Mouse (Mus musculus) intestine, embryonic 16.5 days (tissue): ENCODE data around the gene Celsr1. TPM values are rescaled to one million over a fixed set of nuclear protein-coding genes. Genes with fewer than 3 reads are reported as not detected.

Experiments used
- ATAC-seq: fragments of 200-750 bp; cut with Nextera tagmentation; 2 replicates; pipeline ENCODE4 v1.8.0; 2017; ENCODE audit warnings: moderate TSS enrichment, moderate library complexity
- H3K27ac ChIP-seq: fragments of 300-500 bp; sonication (generic); 2 replicates; pipeline ENCODE4 v1.5.1; 2014; ENCODE audit warnings: mild to moderate bottlenecking, low read length
- H3K27me3 ChIP-seq: fragments of 300-500 bp; sonication (generic); replicated peaks from 2 replicates; pipeline ENCODE4 v1.6.1; 2014; ENCODE audit warnings: low read length, control low read depth, mixed read lengths; ENCODE audit not compliant: control insufficient read depth, insufficient read depth
- H3K36me3 ChIP-seq: fragments of 300-500 bp; sonication (generic); 2 replicates; pipeline ENCODE4 v1.6.1; 2014; ENCODE audit warnings: low read length, control low read depth; ENCODE audit not compliant: control insufficient read depth, insufficient read depth
- H3K4me1 ChIP-seq: fragments of 300-500 bp; sonication (generic); 2 replicates; pipeline ENCODE4 v1.6.1; 2014; ENCODE audit warnings: low read length, control low read depth, mixed read lengths; ENCODE audit not compliant: control insufficient read depth, insufficient read depth
- H3K4me2 ChIP-seq: fragments of 300-500 bp; sonication (generic); 2 replicates; pipeline ENCODE4 v1.6.1; 2014; ENCODE audit warnings: low read depth, low read length, control low read depth
- H3K4me3 ChIP-seq: fragments of 300-500 bp; sonication (generic); 2 replicates; pipeline ENCODE4 v1.5.1; 2014; ENCODE audit warnings: mild to moderate bottlenecking, low read length
- H3K9ac ChIP-seq: fragments of 300-500 bp; sonication (generic); 2 replicates; pipeline ENCODE4 v1.6.1; 2014; ENCODE audit warnings: low read depth, low read length
- H3K9me3 ChIP-seq: fragments of 300-500 bp; sonication (generic); 2 replicates; pipeline ENCODE4 v1.6.1; 2016; ENCODE audit warnings: low read length, control low read depth; ENCODE audit not compliant: control insufficient read depth
- WGBS: fragments of 180-500 bp; shearing (Covaris S2); extraction: QIAGEN DNeasy Blood & Tissue Kit; methylation state at CpG from one replicate; pipeline ENCODE4 v1.1.7; 2014; 5-methylcytosine and 5-hydroxymethylcytosine counted together
- polyA plus RNA-seq: library from polyadenylated mRNA; unstranded; fragments of >200 nt; fragmentation: Nextera tagmentation; extraction: Ambion mirVana; gene quantifications from 2 replicates; pipeline ENCODE4 v1.2.1, GENCODE M21; 2015

The Celsr1 gene
- polyA plus RNA-seq, 1 experiment from 2014 or later = 0.51 TPM

GRCm38 (mm10) chr15:86029981-86030380 lies 3.6 kb downstream of the Celsr1 start:
- no peak overlapping the region for H3K4me2 ChIP-seq
- peaks cover 7% of the 10 kb centered on the region; the same call in 1 of the 2 replicates for H3K9me3 ChIP-seq
- H3K27me3 ChIP-seq = peaks cover 33% of the 10 kb centered on the region
- no peak overlapping the region for H3K4me3 ChIP-seq
- H3K4me1 ChIP-seq = peaks cover 21% of the 10 kb centered on the region
- H3K36me3 ChIP-seq = no peaks in the 10 kb centered on the region
- no peak overlapping the region for H3K9ac ChIP-seq
- ATAC-seq = no peak
- 76% methylated on average over 14 of the region's 14 CpGs for WGBS
- H3K27ac ChIP-seq = no peak overlapping the region

- no peak for ATAC-seq
- 59% methylated on average over 8 of the region's 8 CpGs for WGBS
- H3K4me2 ChIP-seq = no peak overlapping the region
These were observed 5.7 kb downstream of the Celsr1 start for GRCm38 (mm10) chr15:86027871-86028270.

GRCm38 (mm10) chr15:86021971-86022370 lies 11.6 kb downstream of the Celsr1 start:
- 65% methylated on average over 9 of the region's 9 CpGs for WGBS
- no peak overlapping the region for H3K4me3 ChIP-seq
- no peak for ATAC-seq
- peaks cover 12% of the 10 kb centered on the region for H3K4me1 ChIP-seq
- H3K9ac ChIP-seq = no peak overlapping the region
- no peak overlapping the region for H3K27ac ChIP-seq
- H3K36me3 ChIP-seq = no peaks in the 10 kb centered on the region
- H3K9me3 ChIP-seq = no peaks in the 10 kb centered on the region
- no peaks in the 10 kb centered on the region for H3K27me3 ChIP-seq
- no peak overlapping the region for H3K4me2 ChIP-seq

More at GRCm38 (mm10) chr15:86027871-86028270, 5.7 kb downstream of the Celsr1 start:
- no peaks in the 10 kb centered on the region for H3K36me3 ChIP-seq
- peaks cover 3% of the 10 kb centered on the region; the same call in 1 of the 2 replicates for H3K4me1 ChIP-seq
- H3K27ac ChIP-seq = no peak overlapping the region
- H3K9ac ChIP-seq = no peak overlapping the region
- peaks cover 16% of the 10 kb centered on the region for H3K27me3 ChIP-seq
- peaks cover 7% of the 10 kb centered on the region; the same call in 1 of the 2 replicates for H3K9me3 ChIP-seq
- no peak overlapping the region for H3K4me3 ChIP-seq

- Histone ChIP-seq H3K9me3 (no peaks in the 10 kb centered on the region), H3K27me3 (no peaks in the 10 kb centered on the region), H3K27ac (no peak overlapping the region), H3K4me3 (no peak overlapping the region), H3K9ac (no peak overlapping the region), H3K4me1 (peaks cover 18% of the 10 kb centered on the region), H3K4me2 (no peak overlapping the region), H3K36me3 (no peaks in the 10 kb centered on the region)
- peak; percentile 80 for ATAC-seq
- 31% methylated on average over 9 of the region's 9 CpGs for WGBS
These were observed 12.3 kb downstream of the Celsr1 start for GRCm38 (mm10) chr15:86021301-86021700.

GRCm38 (mm10) chr15:86020008-86020407 lies 13.6 kb downstream of the Celsr1 start:
- Histone ChIP-seq H3K27me3 (no peaks in the 10 kb centered on the region), H3K4me2 (no peak overlapping the region), H3K4me1 (peaks cover 25% of the 10 kb centered on the region), H3K9me3 (no peaks in the 10 kb centered on the region), H3K27ac (no peak overlapping the region), H3K9ac (no peak overlapping the region), H3K4me3 (no peak overlapping the region), H3K36me3 (no peaks in the 10 kb centered on the region)
- WGBS = 72% methylated on average over 8 of the region's 8 CpGs
- ATAC-seq = no peak

GRCm38 (mm10) chr15:86018753-86019512 lies 14.6 kb downstream of the Celsr1 start:
- Histone ChIP-seq H3K9ac (no peak overlapping the region), H3K27me3 (no peaks in the 10 kb centered on the region), H3K4me1 (peaks cover 25% of the 10 kb centered on the region), H3K27ac (no peak overlapping the region), H3K36me3 (no peaks in the 10 kb centered on the region), H3K9me3 (no peaks in the 10 kb centered on the region), H3K4me2 (no peak overlapping the region), H3K4me3 (no peak overlapping the region)
- 93% methylated on average over 5 of the region's 5 CpGs for WGBS
- no peak for ATAC-seq

- Histone ChIP-seq H3K9ac (no peak overlapping the region), H3K36me3 (no peaks in the 10 kb centered on the region), H3K27ac (no peak overlapping the region), H3K9me3 (no peaks in the 10 kb centered on the region), H3K27me3 (no peaks in the 10 kb centered on the region), H3K4me1 (peaks cover 25% of the 10 kb centered on the region), H3K4me2 (no peak overlapping the region), H3K4me3 (no peak overlapping the region)
- 88% methylated on average over 6 of the region's 6 CpGs for WGBS
- ATAC-seq = no peak
These were observed 16.2 kb downstream of the Celsr1 start for GRCm38 (mm10) chr15:86017336-86017735.

- 54% methylated on average over 13 of the region's 13 CpGs for WGBS
- ATAC-seq = peak; percentile 58; the same call in 1 of the 2 replicates
- H3K4me1 ChIP-seq = peaks cover 14% of the 10 kb centered on the region
- no peak overlapping the region for H3K9ac ChIP-seq
- no peak overlapping the region for H3K27ac ChIP-seq
- H3K27me3 ChIP-seq = 0 out of 2 replicates have a peak, but pooled peaks cover 2% of the 10 kb centered on the region
- H3K4me3 ChIP-seq = no peak overlapping the region
- no peaks in the 10 kb centered on the region for H3K9me3 ChIP-seq
- H3K36me3 ChIP-seq = no peaks in the 10 kb centered on the region
- H3K4me2 ChIP-seq = no peak overlapping the region
These were observed 17.6 kb downstream of the Celsr1 start for GRCm38 (mm10) chr15:86015860-86016541.

GRCm38 (mm10) chr15:86015026-86015425 lies 18.6 kb downstream of the Celsr1 start:
- H3K27ac ChIP-seq = no peak overlapping the region
- H3K27me3 ChIP-seq = 0 out of 2 replicates have a peak, but pooled peaks cover 2% of the 10 kb centered on the region
- H3K4me2 ChIP-seq = no peak overlapping the region
- no peaks in the 10 kb centered on the region for H3K36me3 ChIP-seq
- ATAC-seq = no peak
- 65% methylated on average over 7 of the region's 7 CpGs for WGBS
- peaks cover 13% of the 10 kb centered on the region for H3K4me1 ChIP-seq
- H3K4me3 ChIP-seq = no peak overlapping the region
- no peak overlapping the region for H3K9ac ChIP-seq
- H3K9me3 ChIP-seq = no peaks in the 10 kb centered on the region
